Mouse (Mus musculus) neural tube, embryonic 15.5 days (tissue): Measurements from ENCODE around the gene Vps72. TPM values are rescaled to one million over a fixed set of nuclear protein-coding genes. Genes with fewer than 3 reads are reported as not detected.
"Not testable (repeated sequence)": the region's sequence is repeated elsewhere in the genome, so short reads cannot be mapped to it uniquely, and the experiment has no call there.

Source experiments
- ATAC-seq: fragments of 200-750 bp; cut with Nextera tagmentation; 2 replicates; pipeline ENCODE4 v1.8.0; 2017; ENCODE audit warnings: mild to moderate bottlenecking, moderate TSS enrichment, moderate library complexity; ENCODE audit not compliant: low FRiP score
- H3K27ac ChIP-seq: fragments of 300-500 bp; sonication (generic); replicated peaks from 2 replicates; pipeline ENCODE4 v1.5.1; 2015; ENCODE audit warnings: mild to moderate bottlenecking, inconsistent platforms
- H3K27me3 ChIP-seq: fragments of 300-500 bp; sonication (generic); replicated peaks from 2 replicates; pipeline ENCODE4 v1.6.1; 2015; ENCODE audit warnings: inconsistent platforms
- H3K36me3 ChIP-seq: fragments of 300-500 bp; sonication (generic); 2 replicates; pipeline ENCODE4 v1.6.1; 2015; ENCODE audit warnings: inconsistent platforms
- H3K4me1 ChIP-seq: fragments of 300-500 bp; sonication (generic); 2 replicates; pipeline ENCODE4 v1.6.1; 2015; ENCODE audit warnings: inconsistent platforms
- H3K4me2 ChIP-seq: fragments of 300-500 bp; sonication (generic); 2 replicates; pipeline ENCODE4 v1.6.1; 2015; ENCODE audit warnings: inconsistent platforms, mild to moderate bottlenecking, moderate library complexity
- H3K4me3 ChIP-seq: fragments of 300-500 bp; sonication (generic); replicated peaks from 2 replicates; pipeline ENCODE4 v1.5.1; 2015; ENCODE audit warnings: mild to moderate bottlenecking, inconsistent platforms
- H3K9ac ChIP-seq: fragments of 300-500 bp; sonication (generic); replicated peaks from 2 replicates; pipeline ENCODE4 v1.6.1; 2015; ENCODE audit warnings: mild to moderate bottlenecking, inconsistent platforms
- H3K9me3 ChIP-seq: fragments of 300-500 bp; sonication (generic); replicated peaks from 2 replicates; pipeline ENCODE4 v1.6.1; 2016; ENCODE audit warnings: inconsistent platforms
- WGBS: fragments of 180-500 bp; shearing (Covaris S2); methylation state at CpG from one replicate; pipeline ENCODE4 v1.1.7; 2015; ENCODE audit warnings: mixed read lengths; 5-methylcytosine and 5-hydroxymethylcytosine counted together
- polyA plus RNA-seq: library from polyadenylated mRNA; unstranded; fragments of >200 nt; fragmentation: Nextera tagmentation; extraction: Ambion mirVana; gene quantifications from 2 replicates; pipeline ENCODE4 v1.2.1, GENCODE M21; 2015

Vps72 gene
- polyA plus RNA-seq, 1 experiment from 2014 or later, result 142 TPM

- not testable (repeated sequence) for H3K4me2 ChIP-seq, H3K9me3 ChIP-seq, H3K9ac ChIP-seq, H3K27ac ChIP-seq, H3K27me3 ChIP-seq
- ATAC-seq, result peak; percentile 65
- Histone ChIP-seq H3K4me3 (peak overlapping the region; percentile 71; the same call in 1 of the 2 replicates), H3K36me3 (peaks cover 18% of the 10 kb centered on the region), H3K4me1 (peaks cover 37% of the 10 kb centered on the region)
- no CpG with 5 or more reads among the region's 12 CpGs for WGBS
Measured at GRCm38 (mm10) chr3:95134133-95134532, 23.3 kb downstream of the Vps72 start.

GRCm38 (mm10) chr3:95135023-95135422, 24.2 kb downstream of the Vps72 start:
- H3K4me3 ChIP-seq, result peak overlapping the region; percentile 37
- 27% methylated on average over 6 of the region's 6 CpGs for WGBS
- no peaks in the 10 kb centered on the region for H3K27me3 ChIP-seq
- H3K9ac ChIP-seq, result peak overlapping the region; percentile 11
- peak; percentile 14; the same call in 1 of the 2 replicates for ATAC-seq
- peaks cover 31% of the 10 kb centered on the region for H3K4me1 ChIP-seq
- no peaks in the 10 kb centered on the region for H3K9me3 ChIP-seq
- H3K4me2 ChIP-seq, result peak overlapping the region; percentile 62
- H3K27ac ChIP-seq, result no peak overlapping the region
- H3K36me3 ChIP-seq, result peaks cover 19% of the 10 kb centered on the region

GRCm38 (mm10) chr3:95135433-95136052, 24.7 kb downstream of the Vps72 start:
- H3K4me1 ChIP-seq, result peaks cover 31% of the 10 kb centered on the region
- peak overlapping the region; percentile 62 for H3K4me2 ChIP-seq
- H3K27me3 ChIP-seq, result no peaks in the 10 kb centered on the region
- peak overlapping the region; percentile 37 for H3K4me3 ChIP-seq
- H3K36me3 ChIP-seq, result peaks cover 24% of the 10 kb centered on the region
- no peaks in the 10 kb centered on the region for H3K9me3 ChIP-seq
- no peak overlapping the region; the same call in 1 of the 2 replicates for H3K9ac ChIP-seq
- no peak overlapping the region for H3K27ac ChIP-seq
- no peak for ATAC-seq
- WGBS, result 91% methylated on average over 7 of the region's 7 CpGs

- Histone ChIP-seq H3K27me3 (no peaks in the 10 kb centered on the region), H3K4me2 (no peak overlapping the region), H3K9me3 (no peaks in the 10 kb centered on the region), H3K9ac (no peak overlapping the region), H3K4me1 (peaks cover 31% of the 10 kb centered on the region), H3K4me3 (no peak overlapping the region), H3K36me3 (peaks cover 23% of the 10 kb centered on the region), H3K27ac (no peak overlapping the region)
- ATAC-seq, result no peak
- WGBS, result 93% methylated on average over 3 of the region's 3 CpGs
Measured at GRCm38 (mm10) chr3:95136336-95136735, 25.5 kb downstream of the Vps72 start.

- 79% methylated on average over 25 of the region's 25 CpGs for WGBS
Measured at GRCm38 (mm10) chr3:95139586-95140288, 28.9 kb downstream of the Vps72 start.

GRCm38 (mm10) chr3:95140289-95140595, 29.4 kb downstream of the Vps72 start:
- no peak overlapping the region for H3K4me2 ChIP-seq
- no peak overlapping the region for H3K4me3 ChIP-seq
- no peak for ATAC-seq
- peaks cover 17% of the 10 kb centered on the region for H3K4me1 ChIP-seq
- H3K9me3 ChIP-seq, result no peaks in the 10 kb centered on the region
- peaks cover 19% of the 10 kb centered on the region for H3K36me3 ChIP-seq
- WGBS, result 68% methylated on average over 18 of the region's 18 CpGs
- no peak overlapping the region for H3K9ac ChIP-seq
- no peaks in the 10 kb centered on the region for H3K27me3 ChIP-seq
- H3K27ac ChIP-seq, result no peak overlapping the region

More at GRCm38 (mm10) chr3:95139586-95140288, 28.9 kb downstream of the Vps72 start:
- Histone ChIP-seq H3K4me3 (no peak overlapping the region), H3K4me2 (no peak overlapping the region), H3K4me1 (peaks cover 22% of the 10 kb centered on the region), H3K9me3 (no peaks in the 10 kb centered on the region), H3K27me3 (no peaks in the 10 kb centered on the region), H3K36me3 (peaks cover 19% of the 10 kb centered on the region), H3K9ac (no peak overlapping the region), H3K27ac (no peak overlapping the region)
- ATAC-seq, result no peak

- Histone ChIP-seq H3K27ac (no peak overlapping the region), H3K9ac (no peak overlapping the region), H3K4me1 (peaks cover 11% of the 10 kb centered on the region), H3K27me3 (no peaks in the 10 kb centered on the region), H3K4me3 (no peak overlapping the region), H3K9me3 (no peaks in the 10 kb centered on the region), H3K36me3 (peaks cover 19% of the 10 kb centered on the region), H3K4me2 (no peak overlapping the region)
- 90% methylated on average over 6 of the region's 6 CpGs for WGBS
- no peak for ATAC-seq
Measured at GRCm38 (mm10) chr3:95140795-95141194, 30.0 kb downstream of the Vps72 start.

GRCm38 (mm10) chr3:95141474-95141873, 30.7 kb downstream of the Vps72 start:
- no peak overlapping the region for H3K9ac ChIP-seq
- H3K27me3 ChIP-seq, result no peaks in the 10 kb centered on the region
- H3K4me1 ChIP-seq, result peaks cover 4% of the 10 kb centered on the region; the same call in 1 of the 2 replicates
- WGBS, result 93% methylated on average over 9 of the region's 9 CpGs
- H3K9me3 ChIP-seq, result no peaks in the 10 kb centered on the region
- ATAC-seq, result no peak
- H3K4me2 ChIP-seq, result no peak overlapping the region
- no peak overlapping the region for H3K27ac ChIP-seq
- H3K36me3 ChIP-seq, result peaks cover 19% of the 10 kb centered on the region
- H3K4me3 ChIP-seq, result no peak overlapping the region

- 83% methylated on average over 10 of the region's 10 CpGs for WGBS
- Histone ChIP-seq H3K27me3 (no peaks in the 10 kb centered on the region), H3K4me3 (no peak within 1 kb of the TSS), H3K9ac (no peak within 1 kb of the TSS), H3K9me3 (no peaks in the 10 kb centered on the region), H3K4me2 (no peak within 1 kb of the TSS), H3K36me3 (peaks cover 19% of the 10 kb centered on the region), H3K27ac (no peak within 1 kb of the TSS), H3K4me1 (no peaks in the 10 kb centered on the region)
- no peak for ATAC-seq
Measured at GRCm38 (mm10) chr3:95141952-95142616, 31.3 kb downstream of the Vps72 start, which contains the start of gene Tnfaip8l2. Gene Tnfaip8l2 (minus strand): TSS chr3:95142360.

- H3K27ac ChIP-seq, result no peak overlapping the region
- ATAC-seq, result peak; percentile 83
- H3K9me3 ChIP-seq, result no peaks in the 10 kb centered on the region
- no peak overlapping the region for H3K4me2 ChIP-seq
- no peaks in the 10 kb centered on the region for H3K4me1 ChIP-seq
- H3K27me3 ChIP-seq, result no peaks in the 10 kb centered on the region
- H3K9ac ChIP-seq, result no peak overlapping the region
- H3K4me3 ChIP-seq, result no peak overlapping the region
- WGBS, result 10% methylated on average over 5 of the region's 5 CpGs
- peaks cover 19% of the 10 kb centered on the region for H3K36me3 ChIP-seq
Measured at GRCm38 (mm10) chr3:95142617-95143011, 31.8 kb downstream of the Vps72 start.

- H3K9ac ChIP-seq, result no peak overlapping the region
- no peak overlapping the region for H3K4me2 ChIP-seq
- ATAC-seq, result no peak
- no peak overlapping the region for H3K4me3 ChIP-seq
- no peaks in the 10 kb centered on the region for H3K27me3 ChIP-seq
- H3K27ac ChIP-seq, result no peak overlapping the region
- H3K36me3 ChIP-seq, result no peaks in the 10 kb centered on the region
- H3K4me1 ChIP-seq, result no peaks in the 10 kb centered on the region
- no peaks in the 10 kb centered on the region for H3K9me3 ChIP-seq
- WGBS, result 30% methylated on average over 3 of the region's 3 CpGs
Measured at GRCm38 (mm10) chr3:95147924-95148323, 37.1 kb downstream of the Vps72 start.

GRCm38 (mm10) chr3:95153874-95154273, 43.1 kb downstream of the Vps72 start:
- no peaks in the 10 kb centered on the region for H3K36me3 ChIP-seq
- WGBS, result 51% methylated on average over 4 of the region's 4 CpGs
- H3K27me3 ChIP-seq, result no peaks in the 10 kb centered on the region
- no peaks in the 10 kb centered on the region for H3K9me3 ChIP-seq
- no peak overlapping the region for H3K9ac ChIP-seq
- no peak overlapping the region for H3K4me2 ChIP-seq
- no peak for ATAC-seq
- H3K27ac ChIP-seq, result no peak overlapping the region
- H3K4me3 ChIP-seq, result no peak overlapping the region
- H3K4me1 ChIP-seq, result no peaks in the 10 kb centered on the region
